Mouse (Mus musculus) spleen, adult 18-20 months (tissue): ENCODE measurements around the gene Cdkn1c.

ENCODE experiments used
- DNase-seq, 2 experiments: peaks; one replicate each; pipeline ENCODE4 v3.0.0; 2022; ENCODE audit warnings: mixed read lengths in 2 of 2

Cdkn1c gene

DNA sequence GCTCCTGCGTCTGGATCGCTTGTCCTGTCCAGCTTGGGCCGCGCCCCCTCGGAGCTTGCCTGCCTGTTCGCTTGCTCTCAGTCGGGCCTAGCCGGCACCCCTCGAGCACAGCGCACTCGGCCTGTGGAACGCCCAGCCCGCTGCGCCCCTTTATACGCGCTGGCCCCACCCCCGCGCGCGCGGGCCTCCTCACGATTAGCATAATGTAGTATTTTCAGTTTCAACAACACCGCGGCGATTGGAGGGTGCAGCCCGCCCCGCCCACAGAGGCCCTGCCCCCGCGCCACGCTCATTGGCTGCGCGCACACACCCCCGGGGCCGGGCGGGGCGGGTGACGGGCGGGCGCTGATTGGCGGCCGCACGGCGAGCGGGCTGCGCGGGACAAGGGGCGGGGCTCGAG lies at the start of gene Cdkn1c:
TSS of gene Cdkn1c (minus strand) at position 177 of the 400 bp plus-strand sequence.
- DNase-seq, result peak; percentile 75 to 81

DNA sequence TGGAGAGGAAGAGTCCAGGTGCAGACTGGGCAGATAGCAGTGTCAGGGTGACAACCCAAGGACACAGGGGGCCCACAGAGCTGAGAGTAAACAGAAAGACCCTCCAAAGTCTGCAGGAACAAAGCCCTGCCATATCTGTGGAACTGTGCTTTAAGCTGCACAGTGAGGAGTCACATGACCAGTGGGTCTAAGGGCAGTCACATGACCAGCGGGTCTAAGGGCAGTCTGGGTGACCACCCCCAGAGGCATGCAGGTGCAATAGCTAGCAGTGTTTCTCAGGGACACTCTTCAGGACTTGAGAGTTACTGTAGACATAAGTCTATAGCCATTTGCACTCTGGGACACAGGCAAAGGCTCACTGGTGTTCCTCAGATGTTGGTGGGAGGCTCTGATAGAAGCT lies 48.7 kb upstream of the Cdkn1c start:
- DNase-seq, result no peak

GRCm38 (mm10) chr7:143506675-143507074 lies 45.8 kb upstream of the Cdkn1c start:
- DNase-seq, result peak in 1 of 2 experiments; percentile 41

- no peak for DNase-seq
Observed at GRCm38 (mm10) chr7:143506271-143506670, 45.4 kb upstream of the Cdkn1c start.

DNA sequence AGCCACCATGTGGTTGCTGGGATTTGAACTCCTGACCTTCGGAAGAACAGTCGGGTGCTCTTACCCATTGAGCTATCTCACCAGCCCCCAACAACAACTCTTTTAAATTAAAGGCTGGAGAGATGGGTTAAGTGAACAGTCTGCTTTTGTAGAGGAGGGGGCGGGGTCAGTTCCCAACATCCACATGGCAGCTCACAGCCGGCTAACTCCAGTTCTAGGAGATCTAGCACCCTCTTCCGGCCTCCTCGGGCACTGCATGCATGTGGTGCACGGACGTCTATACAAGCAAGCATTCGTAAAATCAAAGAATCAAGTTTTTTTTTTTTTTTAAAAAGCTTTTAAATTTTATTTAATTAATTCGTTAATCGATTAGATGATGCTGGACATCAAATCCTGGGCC lies 45.0 kb upstream of the Cdkn1c start:
- DNase-seq, result peak; percentile 38 to 67

DNA sequence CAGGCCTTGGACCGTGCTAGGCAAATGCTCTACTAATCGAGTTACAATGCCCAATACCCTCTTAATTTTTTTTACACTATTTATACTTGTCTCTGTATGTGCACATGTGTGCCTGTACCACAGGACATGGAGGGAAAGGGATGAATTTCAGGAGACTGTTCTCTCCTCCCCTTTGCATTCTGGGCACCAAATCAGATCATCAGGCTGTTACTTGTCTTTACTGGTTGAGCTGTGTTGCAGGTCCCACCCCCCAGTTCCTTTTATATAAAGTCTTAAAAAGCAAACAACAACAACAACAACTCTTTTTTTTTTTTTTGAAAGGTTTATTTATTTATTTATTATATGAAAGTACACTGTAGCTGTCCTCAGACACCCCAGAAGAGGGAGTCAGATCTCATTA lies 44.6 kb upstream of the Cdkn1c start:
- DNase-seq, result no peak

DNA sequence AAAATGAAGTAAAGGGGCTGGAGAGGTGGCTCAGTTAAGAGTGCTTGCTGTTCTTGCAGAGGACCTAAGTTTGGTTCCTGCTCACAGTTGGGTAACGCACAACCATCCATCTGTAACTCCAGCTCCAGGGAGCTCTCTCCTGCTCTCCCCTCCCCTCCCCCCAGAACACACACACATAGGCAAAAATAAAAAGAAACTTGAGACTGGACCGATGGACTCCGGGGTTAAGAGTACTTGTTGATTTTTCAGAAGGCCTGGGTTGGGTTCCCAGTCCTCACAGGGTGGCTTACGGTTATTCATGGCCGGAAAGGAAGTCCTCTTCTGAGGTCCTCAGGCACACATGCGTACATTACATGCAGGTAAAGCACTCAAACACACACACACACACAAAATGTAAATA lies 43.1 kb upstream of the Cdkn1c start:
- no peak for DNase-seq

DNA sequence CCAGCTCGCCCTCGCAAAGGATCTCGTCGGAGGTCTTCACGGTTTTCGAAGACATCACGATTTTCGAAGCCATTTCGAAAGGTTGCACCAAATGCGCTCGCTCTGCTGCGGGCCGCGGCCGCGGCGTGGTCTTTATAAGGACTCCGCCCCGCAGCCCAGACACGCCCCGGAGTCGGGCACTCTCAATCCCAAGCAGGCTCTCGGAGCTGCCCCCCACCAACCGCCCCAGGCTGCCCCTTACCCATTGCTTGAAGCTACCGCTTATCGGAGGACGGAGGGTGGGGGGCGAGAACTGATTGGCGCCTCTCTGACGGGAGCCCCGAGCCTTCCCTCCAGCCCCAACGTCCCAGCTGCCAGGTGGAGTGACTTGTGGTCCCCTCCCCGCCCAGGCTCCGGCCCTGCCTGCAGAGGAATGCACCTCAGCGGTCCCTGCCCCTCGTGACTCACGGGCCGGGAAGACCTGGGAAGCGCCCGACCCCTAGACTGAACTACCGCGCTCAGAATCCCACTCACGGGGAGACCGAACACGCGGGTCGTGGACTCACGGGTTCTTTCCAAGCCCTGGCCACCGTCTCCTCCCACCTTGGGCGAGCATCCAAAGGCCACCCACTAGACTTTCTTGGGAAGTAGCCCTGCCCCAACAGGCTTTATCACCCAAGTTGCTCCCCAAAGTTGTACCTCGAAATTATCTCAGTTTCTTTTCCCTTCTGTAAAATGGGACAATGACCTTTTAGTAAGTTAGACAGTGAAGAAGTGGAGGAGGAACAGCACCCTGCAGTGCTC lies 41.8 kb upstream of the Cdkn1c start, which contains the start of gene Phlda2:
TSS of gene Phlda2 (minus strand) at position 733 of the 783 bp plus-strand sequence.
- peak in 1 of 2 experiments; percentile 5 for DNase-seq

- DNase-seq, result peak in 1 of 2 experiments; percentile 16
Observed at GRCm38 (mm10) chr7:143501643-143502417, 41.0 kb upstream of the Cdkn1c start.

- DNase-seq, result no peak
Observed at GRCm38 (mm10) chr7:143500912-143501311, 40.1 kb upstream of the Cdkn1c start.

- no peak for DNase-seq
Observed at GRCm38 (mm10) chr7:143498584-143498983, 37.7 kb upstream of the Cdkn1c start.

DNA sequence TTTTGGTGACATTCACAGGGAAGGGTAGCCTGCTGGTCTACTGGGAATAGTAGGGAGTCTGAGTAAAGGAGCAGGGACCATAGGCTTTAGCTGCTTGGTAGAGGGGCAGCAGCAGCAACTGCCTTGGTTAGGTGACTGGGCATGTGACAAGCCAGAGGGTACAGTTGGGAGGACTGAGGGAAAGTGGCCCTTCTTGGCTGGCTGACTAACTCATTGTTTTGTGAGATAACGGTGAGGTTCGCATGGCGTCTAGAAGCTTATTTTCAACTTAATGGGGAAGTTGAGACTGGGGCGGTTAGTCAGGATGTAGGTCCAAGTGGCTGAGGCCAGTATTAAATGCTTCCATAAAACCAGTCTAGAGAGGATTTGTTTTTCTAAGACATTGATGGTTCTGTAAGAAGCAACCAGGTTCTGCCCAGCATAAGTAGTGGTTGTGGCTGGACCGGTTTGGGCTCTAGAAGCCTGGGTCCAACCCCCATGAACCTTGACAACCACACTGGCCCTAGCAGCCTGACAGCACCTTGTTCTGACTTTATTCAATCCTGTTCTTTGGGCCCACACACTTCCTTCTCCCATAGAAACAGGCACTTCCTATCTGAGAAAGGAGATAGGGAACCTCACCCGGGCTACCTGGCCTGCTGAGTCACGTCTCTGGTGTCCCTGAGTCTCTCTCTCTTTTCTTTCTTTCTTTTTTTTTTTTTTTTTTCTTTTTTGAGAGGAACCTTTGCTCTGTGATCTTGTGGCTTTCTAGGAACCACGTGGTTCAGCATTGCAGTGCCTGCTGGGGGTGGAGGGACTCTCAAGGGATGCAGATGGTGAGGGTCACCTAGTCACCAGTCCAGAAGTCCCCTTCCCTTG lies 34.5 kb upstream of the Cdkn1c start:
- DNase-seq, result no peak

DNA sequence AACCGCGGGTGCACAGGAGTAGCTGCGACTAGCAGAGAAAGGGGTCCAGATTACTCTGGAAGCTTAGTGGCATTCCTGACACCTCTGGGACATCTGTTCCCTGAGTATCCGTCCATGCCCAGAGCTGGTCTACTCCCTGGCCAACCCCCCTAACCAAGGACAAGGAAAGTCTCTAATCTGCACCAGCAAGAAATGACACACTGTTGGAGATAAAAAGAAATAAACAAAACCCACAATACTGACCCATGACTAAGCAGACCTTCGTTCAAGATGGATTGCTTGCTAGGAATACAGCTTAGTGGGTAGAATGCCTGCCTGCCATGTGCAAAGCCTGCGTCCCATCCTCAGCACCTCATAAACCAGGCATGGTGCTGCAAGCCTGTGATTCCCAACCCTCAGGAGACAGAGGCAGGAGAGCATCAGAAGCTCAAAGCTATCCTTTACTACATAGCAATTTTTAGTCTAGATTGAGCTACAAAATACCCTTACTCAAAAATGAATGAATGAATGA lies 32.8 kb upstream of the Cdkn1c start:
- no peak for DNase-seq

DNA sequence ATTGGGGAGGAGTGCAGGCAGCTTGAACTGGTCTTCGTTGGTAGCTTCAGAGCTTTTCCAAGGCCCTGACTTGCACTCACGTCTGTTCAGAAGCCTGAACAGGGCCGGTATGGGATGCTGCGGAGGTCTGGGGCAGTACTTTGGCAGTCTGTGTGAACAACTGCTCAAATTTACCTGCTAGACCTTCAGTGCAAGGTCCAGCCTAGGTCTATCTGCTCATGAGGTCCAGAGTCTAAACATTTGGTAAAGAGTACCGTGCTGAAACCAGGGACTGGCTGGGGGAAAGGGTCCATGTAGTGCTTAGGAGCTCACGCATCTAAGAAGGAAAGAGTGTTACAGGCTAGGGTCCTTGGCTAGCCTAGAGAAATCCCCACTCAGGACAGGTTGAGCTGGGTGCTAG lies 28.9 kb upstream of the Cdkn1c start:
- no peak for DNase-seq

DNA sequence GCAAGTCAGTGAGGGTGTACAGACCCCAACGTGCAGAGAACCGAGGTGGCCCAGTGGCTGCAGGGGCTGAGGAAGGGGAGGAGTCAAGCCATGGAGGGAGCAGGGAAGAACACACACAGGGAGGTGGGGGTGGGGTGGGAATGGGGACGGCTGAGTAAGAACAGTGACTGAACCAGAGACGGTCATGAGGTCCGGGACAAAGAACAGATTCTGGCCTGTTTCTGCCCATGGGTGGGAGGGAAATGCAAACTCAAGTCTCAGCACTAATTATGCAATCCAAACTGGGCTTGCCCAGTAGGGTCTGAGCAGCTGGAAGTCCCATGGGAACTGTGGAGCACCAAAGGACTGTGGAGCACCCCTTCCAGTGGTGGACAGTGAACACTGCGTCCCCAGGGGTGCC lies 21.7 kb upstream of the Cdkn1c start:
- DNase-seq, result no peak

DNA sequence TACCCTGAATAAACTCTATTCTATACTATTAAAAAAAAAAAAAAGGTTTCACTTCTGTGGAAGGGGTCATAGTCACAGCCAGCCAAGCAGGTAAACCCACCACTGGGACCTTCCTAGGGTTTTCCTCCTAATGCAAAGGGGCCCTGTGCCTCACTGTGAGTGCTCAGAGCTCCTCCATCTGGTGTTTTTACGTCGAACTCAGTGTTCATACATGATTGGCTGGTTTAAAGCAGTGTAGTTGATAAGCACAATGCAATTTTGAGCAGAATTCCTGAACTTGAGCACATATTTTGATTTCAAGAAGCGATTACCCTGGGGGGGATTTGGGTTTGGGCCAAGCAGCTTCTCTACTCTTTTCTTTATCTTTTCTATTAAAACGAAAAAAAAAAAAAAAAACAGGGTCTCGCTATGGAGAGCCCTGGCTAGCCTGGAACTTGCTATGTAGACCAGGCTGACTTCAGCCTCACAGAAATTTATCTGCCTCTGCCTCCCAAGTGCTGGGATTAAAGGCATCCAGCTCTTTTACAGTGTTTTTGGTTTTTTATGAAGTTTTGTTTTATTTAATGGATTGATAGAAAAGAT lies 21.0 kb upstream of the Cdkn1c start:
- no peak for DNase-seq

DNA sequence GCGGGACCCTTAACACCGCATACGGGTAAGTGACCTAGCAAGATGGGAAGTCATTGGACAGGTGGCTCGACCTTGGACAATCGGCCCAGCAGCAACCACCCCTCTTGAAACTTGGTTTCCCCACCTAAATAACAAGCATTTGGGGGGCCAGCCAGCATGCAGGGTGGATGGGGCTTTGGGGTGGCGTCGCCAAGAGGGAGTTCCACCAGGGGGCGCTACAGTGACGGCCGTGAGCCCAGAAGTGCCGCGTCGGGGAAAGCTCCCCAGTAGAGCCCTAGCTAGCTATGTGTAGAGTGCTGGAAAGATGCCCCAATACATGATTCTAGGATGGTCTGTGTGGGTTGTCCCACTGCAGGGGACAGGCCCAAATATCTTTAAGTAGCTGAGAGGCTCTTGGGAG lies 19.6 kb upstream of the Cdkn1c start:
- DNase-seq, result peak in 1 of 2 experiments; percentile 62

- DNase-seq, result no peak
Observed at GRCm38 (mm10) chr7:143477800-143478199, 16.9 kb upstream of the Cdkn1c start.

DNA sequence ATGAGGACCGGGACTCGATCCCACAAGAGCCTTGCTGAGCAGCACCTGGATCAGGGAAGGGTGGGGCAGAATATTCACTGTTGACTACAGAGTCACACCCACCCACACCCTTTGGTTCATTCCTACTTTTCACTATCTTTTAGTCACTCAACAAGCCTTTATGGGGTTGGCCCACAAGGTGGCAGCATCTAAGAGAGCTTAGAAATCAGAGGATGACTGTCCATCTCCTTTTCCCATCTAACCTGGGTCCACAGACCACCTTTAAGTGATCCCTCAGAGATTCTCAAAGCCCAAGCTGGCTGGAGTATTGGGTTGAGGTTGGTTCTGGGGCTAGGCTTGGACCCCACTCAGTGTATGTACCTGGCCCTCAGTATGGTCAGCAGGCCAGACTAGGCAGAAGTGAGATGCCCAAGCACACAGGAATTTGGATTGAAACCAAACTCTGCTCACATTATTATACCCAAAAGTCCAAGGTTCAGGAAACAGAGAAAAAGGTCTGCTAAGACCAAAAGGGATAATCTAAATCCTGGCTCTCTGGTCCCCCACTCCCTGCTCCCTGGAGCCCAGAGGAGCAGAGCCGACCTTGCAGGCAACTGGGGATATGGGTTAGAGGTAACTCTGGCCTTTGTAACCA lies 16.0 kb upstream of the Cdkn1c start:
- DNase-seq, result no peak

- no peak for DNase-seq
Observed at GRCm38 (mm10) chr7:143475876-143476275, 15.0 kb upstream of the Cdkn1c start.

GRCm38 (mm10) chr7:143474811-143475210 lies 14.0 kb upstream of the Cdkn1c start:
- DNase-seq, result no peak
